Mouse (Mus musculus) neutrophil, adult 5-6 weeks (primary cell): ENCODE measurements around the gene Vmn1r210. TPM values are rescaled to one million over a fixed set of nuclear protein-coding genes. Genes with fewer than 3 reads are reported as not detected.
"Not testable (repeated sequence)": the region's sequence is repeated elsewhere in the genome, so short reads cannot be mapped to it uniquely, and the experiment has no call there.

Experiments used
- ATAC-seq: fragments of 151-379, 151-347 bp; 2 replicates; pipeline ENCODE4 v1.8.0; 2017; ENCODE audit warnings: mild to moderate bottlenecking, moderate TSS enrichment; ENCODE audit not compliant: insufficient number of reproducible peaks, poor library complexity, low FRiP score, severe bottlenecking; ENCODE audit errors: extremely low read depth
- total RNA-seq: library from RNA; stranded (forward); fragments of 200-1000 nt; gene quantifications from 2 replicates; pipeline ENCODE4 v1.2.3, GENCODE M21; 2017

The Vmn1r210 gene
- total RNA-seq: not detected in 2 replicates

- no peak for ATAC-seq
These were observed at the start of gene Vmn1r210 for GRCm38 (mm10) chr13:22831248-22831647. Vmn1r210 (minus strand) TSS chr13:22831348.

- ATAC-seq: no peak
These were observed 48.1 kb upstream of the Vmn1r210 start for GRCm38 (mm10) chr13:22879257-22879656.

GRCm38 (mm10) chr13:22857461-22857860 lies 26.3 kb upstream of the Vmn1r210 start, which contains the start of gene Vmn1r211:
Vmn1r211 (minus strand) TSS chr13:22857561.
- no peak for ATAC-seq

GRCm38 (mm10) chr13:22854760-22855159 lies 23.6 kb upstream of the Vmn1r210 start:
- ATAC-seq: no peak

- ATAC-seq: no peak
These were observed 15.7 kb upstream of the Vmn1r210 start for GRCm38 (mm10) chr13:22846798-22847197.

- not testable (repeated sequence) for ATAC-seq
These were observed 13.2 kb upstream of the Vmn1r210 start for GRCm38 (mm10) chr13:22844304-22844703.

- not testable (repeated sequence) for ATAC-seq
These were observed 1.8 kb downstream of the Vmn1r210 start for GRCm38 (mm10) chr13:22829395-22829794.

GRCm38 (mm10) chr13:22821601-22822000 lies 9.5 kb downstream of the Vmn1r210 start:
- ATAC-seq: not testable (repeated sequence)

- ATAC-seq: not testable (repeated sequence)
These were observed 21.6 kb downstream of the Vmn1r210 start, which contains the start of gene Vmn1r209 for GRCm38 (mm10) chr13:22809582-22809981. Vmn1r209 (minus strand) TSS chr13:22809682.

- not testable (repeated sequence) for ATAC-seq
These were observed 43.1 kb downstream of the Vmn1r210 start for GRCm38 (mm10) chr13:22788096-22788495.

GRCm38 (mm10) chr13:22784159-22784558 lies 47.0 kb downstream of the Vmn1r210 start:
- not testable (repeated sequence) for ATAC-seq

GRCm38 (mm10) chr13:22777300-22777699 lies 53.8 kb downstream of the Vmn1r210 start, which contains the start of gene Vmn1r208:
Vmn1r208 (minus strand) TSS chr13:22777400.
- ATAC-seq: not testable (repeated sequence)

Other genes starting within 250 kb of the Vmn1r210 start
- not detected in 2 replicates for gene Vmn1r205, start 238.3 kb downstream of the Vmn1r210 start, total RNA-seq
- gene Vmn1r206, start 207.1 kb downstream of the Vmn1r210 start, total RNA-seq: not detected in 2 replicates
- 0.12 TPM in 1 of 2 replicates, not detected in the other for gene Vmn1r207-ps, start 101.7 kb downstream of the Vmn1r210 start, total RNA-seq
- gene Vmn1r208, start 53.9 kb downstream of the Vmn1r210 start, total RNA-seq: 0.12 TPM in 1 of 2 replicates, not detected in the other
- gene Vmn1r209, start 21.7 kb downstream of the Vmn1r210 start, total RNA-seq: not detected in 2 replicates
- gene Vmn1r211, start 26.2 kb upstream of the Vmn1r210 start, total RNA-seq: not detected in 2 replicates
- not detected in 2 replicates for gene Vmn1r212, start 52.9 kb upstream of the Vmn1r210 start, total RNA-seq
- 0.25 TPM in 1 of 2 replicates, not detected in the other for gene Vmn1r213, start 176.3 kb upstream of the Vmn1r210 start, total RNA-seq
- not detected in 2 replicates for gene Vmn1r214, start 199.1 kb upstream of the Vmn1r210 start, total RNA-seq
- not detected in 2 replicates for gene Vmn1r215, start 236.7 kb upstream of the Vmn1r210 start, total RNA-seq